Mouse (Mus musculus) kidney, embryonic 16.5 days (tissue): ENCODE measurements around the gene Mrpl23. TPM values are rescaled to one million over a fixed set of nuclear protein-coding genes. Genes with fewer than 3 reads are reported as not detected.

Source experiments
- ATAC-seq: fragments of 200-750 bp; cut with Nextera tagmentation; 2 replicates; pipeline ENCODE4 v1.8.0; 2017; ENCODE audit warnings: moderate TSS enrichment; ENCODE audit not compliant: low FRiP score, low TSS enrichment
- H3K27ac ChIP-seq: fragments of 300-500 bp; sonication (generic); 2 replicates; pipeline ENCODE4 v1.5.1; 2014; ENCODE audit warnings: low read length
- H3K27me3 ChIP-seq: fragments of 300-500 bp; sonication (generic); 2 replicates; pipeline ENCODE4 v1.6.1; 2014; ENCODE audit warnings: low read length, control low read depth, mixed read lengths; ENCODE audit not compliant: insufficient read depth
- H3K36me3 ChIP-seq: fragments of 300-500 bp; sonication (generic); 2 replicates; pipeline ENCODE4 v1.6.1; 2014; ENCODE audit warnings: low read length, control low read depth, mixed read lengths; ENCODE audit not compliant: insufficient read depth
- H3K4me1 ChIP-seq: fragments of 300-500 bp; sonication (generic); 2 replicates; pipeline ENCODE4 v1.6.1; 2014; ENCODE audit warnings: low read length, control low read depth, mixed read lengths; ENCODE audit not compliant: insufficient read depth
- H3K4me2 ChIP-seq: fragments of 300-500 bp; sonication (generic); replicated peaks from 2 replicates; pipeline ENCODE4 v1.6.1; 2014; ENCODE audit warnings: low read depth, low read length
- H3K4me3 ChIP-seq: fragments of 300-500 bp; sonication (generic); 2 replicates; pipeline ENCODE4 v1.5.1; 2014; ENCODE audit warnings: mild to moderate bottlenecking, low read length
- H3K9ac ChIP-seq: fragments of 300-500 bp; sonication (generic); replicated peaks from 2 replicates; pipeline ENCODE4 v1.6.1; 2014; ENCODE audit warnings: low read length
- H3K9me3 ChIP-seq: fragments of 300-500 bp; sonication (generic); 2 replicates; pipeline ENCODE4 v1.6.1; 2016; ENCODE audit warnings: low read length, control low read depth
- WGBS: fragments of 180-500 bp; shearing (Covaris S2); extraction: QIAGEN DNeasy Blood & Tissue Kit; methylation state at CpG from one replicate; pipeline ENCODE4 v1.1.7; 2014; 5-methylcytosine and 5-hydroxymethylcytosine counted together
- polyA plus RNA-seq: library from polyadenylated mRNA; unstranded; fragments of >200 nt; fragmentation: Nextera tagmentation; extraction: Ambion mirVana; gene quantifications from 2 replicates; pipeline ENCODE4 v1.2.1, GENCODE M21; 2015

Mrpl23 gene
- polyA plus RNA-seq, 1 experiment from 2014 or later, result 24.6 TPM

DNA sequence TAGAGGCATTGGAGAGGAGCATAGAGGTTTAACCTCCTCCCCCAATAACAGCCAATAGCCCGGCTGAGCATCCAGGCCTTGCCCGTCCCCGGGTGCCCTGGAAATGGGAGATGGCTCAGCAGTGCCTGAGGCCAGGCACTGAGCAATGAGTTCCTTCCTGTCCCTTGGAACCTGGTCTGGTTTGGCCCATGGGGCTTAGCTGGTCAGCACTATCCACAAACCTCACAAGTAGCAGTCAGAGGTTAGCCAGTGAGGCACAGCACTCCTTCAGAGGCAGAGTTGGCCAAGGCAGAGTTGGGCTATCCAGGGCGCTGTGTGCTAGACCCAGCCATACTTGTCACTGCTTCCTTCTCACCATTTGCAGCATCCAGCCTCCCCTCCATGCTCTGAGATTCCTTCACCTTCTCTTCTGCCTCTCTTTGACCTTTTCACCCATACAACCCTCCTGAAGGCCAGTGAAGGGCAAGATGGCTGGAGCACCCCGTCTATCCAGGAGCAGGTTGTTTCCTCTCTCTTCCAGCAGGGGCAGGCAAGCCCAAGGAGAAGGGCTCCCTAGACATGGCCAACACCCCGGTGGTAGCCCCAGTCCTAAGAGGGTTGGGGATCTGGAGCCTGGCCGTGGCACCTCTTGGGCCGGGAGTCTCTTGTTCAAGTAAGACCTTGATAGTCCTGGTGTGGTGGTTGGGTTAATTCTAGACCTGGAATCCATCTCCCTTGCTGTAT lies 23.0 kb downstream of the Mrpl23 start:
- no peak overlapping the region for H3K27ac ChIP-seq
- H3K4me2 ChIP-seq, result no peak overlapping the region
- no peak overlapping the region for H3K9ac ChIP-seq
- peaks cover 40% of the 10 kb centered on the region for H3K4me1 ChIP-seq
- H3K27me3 ChIP-seq, result no peaks in the 10 kb centered on the region
- H3K36me3 ChIP-seq, result no peaks in the 10 kb centered on the region
- WGBS, result 75% methylated on average over 8 of the region's 8 CpGs
- ATAC-seq, result no peak
- no peaks in the 10 kb centered on the region for H3K9me3 ChIP-seq
- no peak overlapping the region for H3K4me3 ChIP-seq

GRCm38 (mm10) chr7:142556089-142556476 lies 23.6 kb downstream of the Mrpl23 start:
- Histone ChIP-seq H3K4me2 (no peak overlapping the region), H3K4me3 (no peak overlapping the region), H3K36me3 (no peaks in the 10 kb centered on the region), H3K4me1 (peaks cover 44% of the 10 kb centered on the region), H3K9ac (no peak overlapping the region), H3K27ac (no peak overlapping the region), H3K27me3 (no peaks in the 10 kb centered on the region), H3K9me3 (no peaks in the 10 kb centered on the region)
- WGBS, result 88% methylated on average over 2 of the region's 2 CpGs
- no peak for ATAC-seq

GRCm38 (mm10) chr7:142557696-142558095 lies 25.2 kb downstream of the Mrpl23 start:
- peaks cover 56% of the 10 kb centered on the region for H3K4me1 ChIP-seq
- no peaks in the 10 kb centered on the region for H3K36me3 ChIP-seq
- no peak overlapping the region for H3K9ac ChIP-seq
- ATAC-seq, result no peak
- no peak overlapping the region for H3K4me3 ChIP-seq
- H3K9me3 ChIP-seq, result no peaks in the 10 kb centered on the region
- no peaks in the 10 kb centered on the region for H3K27me3 ChIP-seq
- H3K27ac ChIP-seq, result no peak overlapping the region
- WGBS, result 47% methylated on average over 6 of the region's 6 CpGs
- H3K4me2 ChIP-seq, result no peak overlapping the region

DNA sequence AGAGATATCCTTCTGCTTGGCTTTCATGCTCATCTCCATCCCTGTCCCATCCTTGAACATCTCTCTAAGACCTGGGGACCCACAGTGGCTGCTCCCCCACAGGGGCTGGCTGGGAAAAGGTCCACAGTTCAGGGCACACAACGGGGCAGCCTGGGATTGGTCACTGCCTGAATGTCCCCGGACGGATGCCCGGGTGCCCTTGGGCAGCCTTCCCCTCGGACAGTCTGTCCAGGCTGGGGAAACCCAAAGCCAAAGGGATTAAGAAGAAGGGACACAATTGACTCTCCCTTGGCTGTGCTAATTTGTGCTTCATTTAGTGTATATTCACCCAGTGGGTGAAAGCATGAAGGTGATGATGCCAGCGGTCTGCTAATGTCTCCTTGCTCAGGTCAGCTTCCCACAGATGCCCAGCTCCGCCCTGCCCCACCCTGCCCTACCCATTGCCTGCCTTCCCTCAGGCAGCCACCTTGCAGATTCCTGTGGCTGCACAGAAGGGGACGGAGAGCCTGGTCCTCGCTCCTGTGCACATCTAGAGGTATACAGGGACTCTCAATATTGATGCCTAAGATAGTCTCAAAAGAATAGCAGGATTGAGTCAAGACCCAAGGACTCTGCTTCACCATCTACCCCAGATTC lies 26.1 kb downstream of the Mrpl23 start:
- ATAC-seq, result no peak
- H3K9me3 ChIP-seq, result no peaks in the 10 kb centered on the region
- H3K9ac ChIP-seq, result no peak overlapping the region
- no peak overlapping the region for H3K4me2 ChIP-seq
- no peak overlapping the region for H3K27ac ChIP-seq
- H3K4me1 ChIP-seq, result peaks cover 56% of the 10 kb centered on the region
- no peaks in the 10 kb centered on the region for H3K27me3 ChIP-seq
- H3K36me3 ChIP-seq, result no peaks in the 10 kb centered on the region
- H3K4me3 ChIP-seq, result no peak overlapping the region
- 93% methylated on average over 9 of the region's 9 CpGs for WGBS

GRCm38 (mm10) chr7:142559651-142560175 lies 27.2 kb downstream of the Mrpl23 start:
- 36% methylated on average over 5 of the region's 5 CpGs for WGBS

GRCm38 (mm10) chr7:142560942-142561855 lies 28.7 kb downstream of the Mrpl23 start:
- Histone ChIP-seq H3K27ac (peak overlapping the region; percentile 39; the same call in 1 of the 2 replicates), H3K4me2 (no peak overlapping the region), H3K9ac (0 out of 2 replicates have a peak overlapping the region, but pooled peaks have one; percentile 39), H3K9me3 (no peaks in the 10 kb centered on the region), H3K36me3 (no peaks in the 10 kb centered on the region), H3K4me1 (peaks cover 63% of the 10 kb centered on the region), H3K27me3 (no peaks in the 10 kb centered on the region), H3K4me3 (no peak overlapping the region)
- WGBS, result 28% methylated on average over 18 of the region's 18 CpGs
- 0 out of 2 replicates have a peak, but pooled peaks have one; percentile 7 for ATAC-seq

More at GRCm38 (mm10) chr7:142559651-142560175, 27.2 kb downstream of the Mrpl23 start:
- H3K4me3 ChIP-seq, result no peak overlapping the region
- no peaks in the 10 kb centered on the region for H3K27me3 ChIP-seq
- H3K27ac ChIP-seq, result no peak overlapping the region
- no peaks in the 10 kb centered on the region for H3K36me3 ChIP-seq
- H3K9me3 ChIP-seq, result no peaks in the 10 kb centered on the region
- no peak overlapping the region for H3K9ac ChIP-seq
- H3K4me2 ChIP-seq, result no peak overlapping the region
- H3K4me1 ChIP-seq, result peaks cover 56% of the 10 kb centered on the region
- no peak for ATAC-seq

GRCm38 (mm10) chr7:142561856-142562404 lies 29.4 kb downstream of the Mrpl23 start:
- no peaks in the 10 kb centered on the region for H3K36me3 ChIP-seq
- 0 out of 2 replicates have a peak overlapping the region, but pooled peaks have one; percentile 39 for H3K9ac ChIP-seq
- no peak overlapping the region for H3K4me3 ChIP-seq
- peak overlapping the region; percentile 39; the same call in 1 of the 2 replicates for H3K27ac ChIP-seq
- no peaks in the 10 kb centered on the region for H3K27me3 ChIP-seq
- 43% methylated on average over 4 of the region's 4 CpGs for WGBS
- no peaks in the 10 kb centered on the region for H3K9me3 ChIP-seq
- no peak overlapping the region for H3K4me2 ChIP-seq
- H3K4me1 ChIP-seq, result peaks cover 70% of the 10 kb centered on the region
- ATAC-seq, result no peak

- no peak for ATAC-seq
- Histone ChIP-seq H3K4me3 (no peak overlapping the region), H3K36me3 (no peaks in the 10 kb centered on the region), H3K4me1 (peaks cover 72% of the 10 kb centered on the region), H3K27ac (no peak overlapping the region), H3K27me3 (no peaks in the 10 kb centered on the region), H3K4me2 (no peak overlapping the region), H3K9me3 (no peaks in the 10 kb centered on the region), H3K9ac (no peak overlapping the region)
- 17% methylated on average over 6 of the region's 6 CpGs for WGBS
Observed at GRCm38 (mm10) chr7:142563168-142563567, 30.7 kb downstream of the Mrpl23 start.

GRCm38 (mm10) chr7:142564955-142565643 lies 32.6 kb downstream of the Mrpl23 start:
- no peak overlapping the region for H3K4me2 ChIP-seq
- no peaks in the 10 kb centered on the region for H3K36me3 ChIP-seq
- peak; percentile 67 for ATAC-seq
- 28% methylated on average over 11 of the region's 11 CpGs for WGBS
- peak overlapping the region; percentile 26; the same call in 1 of the 2 replicates for H3K9ac ChIP-seq
- H3K4me1 ChIP-seq, result peaks cover 88% of the 10 kb centered on the region
- peak overlapping the region; percentile 80 for H3K27ac ChIP-seq
- no peak overlapping the region for H3K4me3 ChIP-seq
- no peaks in the 10 kb centered on the region for H3K27me3 ChIP-seq
- H3K9me3 ChIP-seq, result no peaks in the 10 kb centered on the region
